Mouse (Mus musculus): Measurements from ENCODE around the gene Tm4sf20. TPM values are rescaled to one million over a fixed set of nuclear protein-coding genes. Genes with fewer than 3 reads are reported as not detected.
A peak's percentile ranks its signal among the peaks of the same experiment; 100 is the strongest.

The Tm4sf20 gene
- polyA plus RNA-seq, 1 experiment, result not detected

DNA sequence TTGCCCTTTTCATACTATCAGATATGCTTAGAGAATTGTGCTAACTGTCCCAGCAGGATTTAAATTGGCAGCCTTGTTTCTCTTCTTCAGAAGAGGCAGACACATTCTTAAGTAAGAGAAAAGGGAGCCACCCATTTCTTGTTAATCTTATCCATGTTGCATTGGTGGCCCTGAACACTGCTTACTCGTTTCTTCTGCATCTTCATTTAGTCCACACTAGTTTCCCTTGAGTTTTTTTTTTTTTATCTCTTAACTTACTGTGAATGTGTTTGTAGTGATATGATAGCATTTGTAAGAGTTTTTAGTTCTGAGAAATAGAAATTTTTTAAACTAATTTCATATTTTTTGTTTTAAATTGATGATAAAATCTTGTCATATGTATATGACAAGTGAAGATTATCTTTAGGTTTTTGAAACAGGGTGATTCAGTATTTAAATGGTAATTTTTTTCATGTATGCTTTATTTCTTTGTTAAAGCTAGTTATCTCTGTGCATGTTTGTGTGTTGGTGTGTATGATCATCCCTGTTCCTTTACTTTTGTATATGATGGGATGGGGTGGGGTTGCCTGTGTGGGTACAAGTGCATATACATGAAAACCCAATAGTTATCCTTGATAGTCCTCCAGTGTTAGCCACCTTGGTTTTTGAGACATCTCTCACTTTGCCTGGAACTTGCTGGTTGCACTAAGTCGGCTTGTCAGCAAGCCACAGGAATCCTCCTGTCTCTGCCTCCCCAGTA is 20.4 kb downstream of the Tm4sf20 start:
- Histone ChIP-seq H3K4me3 (no peak overlapping the region), H3K36me3 (ENCODE audit: control insufficient read depth, insufficient read depth) (peaks cover 42% of the 10 kb centered on the region), H3K79me2 (ENCODE audit: control insufficient read depth, insufficient read depth) (peaks cover 7% of the 10 kb centered on the region), H3K4me2 (ENCODE audit: low read depth) (no peak overlapping the region), H3ac (ENCODE audit: control insufficient read depth, insufficient read length) (no peak overlapping the region), H3K27me3 (ENCODE audit: control insufficient read depth, insufficient read depth, insufficient read length) (no peaks in the 10 kb centered on the region)
- TF ChIP-seq CEBPB (IDR thresholded peaks at IDR 0.05; ENCODE audit: insufficient read depth, poor library complexity, severe bottlenecking), result no peak
- TF ChIP-seq E2F4 (IDR thresholded peaks at IDR 0.05; ENCODE audit: insufficient read depth), result no peak
- TF ChIP-seq MYOD1 (IDR thresholded peaks at IDR 0.05; ENCODE audit: control insufficient read depth in 1 of 3, insufficient read length in 2 of 3, low read depth in 2 of 3), result no peak
- no peak for TF ChIP-seq POLR2AphosphoS2 (IDR thresholded peaks at IDR 0.05; ENCODE audit: insufficient read length, low read depth)
- TF ChIP-seq TCF12 (IDR thresholded peaks at IDR 0.05; ENCODE audit: insufficient read depth, poor library complexity, severe bottlenecking), result no peak
- no peak for TF ChIP-seq TCF3 (IDR thresholded peaks at IDR 0.05; ENCODE audit: insufficient read length, low read depth)
- TF ChIP-seq REST (IDR thresholded peaks at IDR 0.05; ENCODE audit: insufficient read depth, insufficient read length), result no peak
- no peak for TF ChIP-seq SRF (IDR thresholded peaks at IDR 0.05; ENCODE audit: control insufficient read depth, insufficient read length, low read depth)
- no peak for TF ChIP-seq POLR2A (IDR thresholded peaks at IDR 0.05; ENCODE audit: insufficient read length, low read depth)
- no peak for TF ChIP-seq MYOG (IDR thresholded peaks at IDR 0.05; ENCODE audit: control insufficient read depth in 1 of 3, insufficient read depth in 1 of 3, insufficient read length in 2 of 3, low read depth in 2 of 3)
- TF ChIP-seq USF1 (IDR thresholded peaks at IDR 0.05; ENCODE audit: low read depth), result no peak

- Histone ChIP-seq H3ac (ENCODE audit: control insufficient read depth, insufficient read length) (no peak overlapping the region), H3K36me3 (ENCODE audit: control insufficient read depth, insufficient read depth) (peaks cover 43% of the 10 kb centered on the region), H3K4me3 (no peak overlapping the region), H3K79me2 (ENCODE audit: control insufficient read depth, insufficient read depth) (peaks cover 8% of the 10 kb centered on the region), H3K27me3 (ENCODE audit: control insufficient read depth, insufficient read depth, insufficient read length) (no peaks in the 10 kb centered on the region), H3K4me2 (ENCODE audit: low read depth) (no peak overlapping the region)
- TF ChIP-seq SRF (IDR thresholded peaks at IDR 0.05; ENCODE audit: control insufficient read depth, insufficient read length, low read depth), result no peak
- TF ChIP-seq USF1 (IDR thresholded peaks at IDR 0.05; ENCODE audit: low read depth), result no peak
- TF ChIP-seq MAX (IDR thresholded peaks at IDR 0.05; ENCODE audit: low read depth), result no peak
- no peak for TF ChIP-seq TCF12 (IDR thresholded peaks at IDR 0.05; ENCODE audit: insufficient read depth, poor library complexity, severe bottlenecking)
- no peak for TF ChIP-seq E2F4 (IDR thresholded peaks at IDR 0.05; ENCODE audit: insufficient read depth)
- peak in 2 of 3 experiments; percentile 30 to 65 for TF ChIP-seq MYOD1 (IDR thresholded peaks at IDR 0.05; ENCODE audit: control insufficient read depth in 1 of 3, insufficient read length in 2 of 3, low read depth in 2 of 3)
- TF ChIP-seq POLR2A (IDR thresholded peaks at IDR 0.05; ENCODE audit: insufficient read length, low read depth), result no peak
- TF ChIP-seq MYOG (IDR thresholded peaks at IDR 0.05; ENCODE audit: control insufficient read depth in 1 of 3, insufficient read depth in 1 of 3, insufficient read length in 2 of 3, low read depth in 2 of 3), result peak in 1 of 3 experiments; percentile 30
Observed at GRCm38 (mm10) chr1:82746408-82746807, 21.9 kb downstream of the Tm4sf20 start.

GRCm38 (mm10) chr1:82743962-82744361 is 24.3 kb downstream of the Tm4sf20 start:
- TF ChIP-seq CEBPB (IDR thresholded peaks at IDR 0.05; ENCODE audit: insufficient read depth, poor library complexity, severe bottlenecking) (no peak), POLR2AphosphoS2 (IDR thresholded peaks at IDR 0.05; ENCODE audit: insufficient read length, low read depth) (no peak), MAX (IDR thresholded peaks at IDR 0.05; ENCODE audit: low read depth) (no peak), TCF3 (IDR thresholded peaks at IDR 0.05; ENCODE audit: insufficient read length, low read depth) (no peak), TCF12 (IDR thresholded peaks at IDR 0.05; ENCODE audit: insufficient read depth, poor library complexity, severe bottlenecking) (no peak), MYOD1 (IDR thresholded peaks at IDR 0.05; ENCODE audit: control insufficient read depth in 1 of 3, insufficient read length in 2 of 3, low read depth in 2 of 3) (no peak), REST (IDR thresholded peaks at IDR 0.05; ENCODE audit: insufficient read depth, insufficient read length) (no peak), USF1 (IDR thresholded peaks at IDR 0.05; ENCODE audit: low read depth) (no peak)
- H3K27me3 ChIP-seq (ENCODE audit: control insufficient read depth, insufficient read depth, insufficient read length), result no peaks in the 10 kb centered on the region
- H3ac ChIP-seq (ENCODE audit: control insufficient read depth, insufficient read length), result no peak overlapping the region
- peaks cover 39% of the 10 kb centered on the region for H3K36me3 ChIP-seq (ENCODE audit: control insufficient read depth, insufficient read depth)
- no peak overlapping the region for H3K4me3 ChIP-seq
- H3K4me2 ChIP-seq (ENCODE audit: low read depth), result no peak overlapping the region
- H3K79me2 ChIP-seq (ENCODE audit: control insufficient read depth, insufficient read depth), result peaks cover 8% of the 10 kb centered on the region

- no peaks in the 10 kb centered on the region for H3K27me3 ChIP-seq (ENCODE audit: control insufficient read depth, insufficient read depth, insufficient read length)
- H3K4me2 ChIP-seq (ENCODE audit: low read depth), result no peak overlapping the region
- H3K36me3 ChIP-seq (ENCODE audit: control insufficient read depth, insufficient read depth), result peaks cover 39% of the 10 kb centered on the region
- no peak overlapping the region for H3K4me3 ChIP-seq
- no peak overlapping the region for H3ac ChIP-seq (ENCODE audit: control insufficient read depth, insufficient read length)
- peaks cover 8% of the 10 kb centered on the region for H3K79me2 ChIP-seq (ENCODE audit: control insufficient read depth, insufficient read depth)
- TF ChIP-seq POLR2AphosphoS2 (IDR thresholded peaks at IDR 0.05; ENCODE audit: insufficient read length, low read depth) (no peak), TCF12 (IDR thresholded peaks at IDR 0.05; ENCODE audit: insufficient read depth, poor library complexity, severe bottlenecking) (no peak), POLR2A (IDR thresholded peaks at IDR 0.05; ENCODE audit: insufficient read length, low read depth) (no peak), REST (IDR thresholded peaks at IDR 0.05; ENCODE audit: insufficient read depth, insufficient read length) (no peak), E2F4 (IDR thresholded peaks at IDR 0.05; ENCODE audit: insufficient read depth) (no peak), TCF3 (IDR thresholded peaks at IDR 0.05; ENCODE audit: insufficient read length, low read depth) (no peak), SRF (IDR thresholded peaks at IDR 0.05; ENCODE audit: control insufficient read depth, insufficient read length, low read depth) (no peak), MAX (IDR thresholded peaks at IDR 0.05; ENCODE audit: low read depth) (no peak), CEBPB (IDR thresholded peaks at IDR 0.05; ENCODE audit: insufficient read depth, poor library complexity, severe bottlenecking) (no peak), MYOG (IDR thresholded peaks at IDR 0.05; ENCODE audit: control insufficient read depth in 1 of 3, insufficient read depth in 1 of 3, insufficient read length in 2 of 3, low read depth in 2 of 3) (no peak), MYOD1 (IDR thresholded peaks at IDR 0.05; ENCODE audit: control insufficient read depth in 1 of 3, insufficient read length in 2 of 3, low read depth in 2 of 3) (no peak), USF1 (IDR thresholded peaks at IDR 0.05; ENCODE audit: low read depth) (no peak)
Observed at GRCm38 (mm10) chr1:82741539-82741938, 26.7 kb downstream of the Tm4sf20 start.
